Mouse (Mus musculus): Measurements from ENCODE around the gene Olfm1. TPM values are rescaled to one million over a fixed set of nuclear protein-coding genes. Genes with fewer than 3 reads are reported as not detected.

Olfm1 gene
- polyA plus RNA-seq, 1 experiment from 2014 or later: 21.6 TPM

GRCm38 (mm10) chr2:28173225-28174141, 19.3 kb upstream of the Olfm1 start:
- ATAC-seq (ENCODE audit: insufficient read depth, low FRiP score, low read depth): no peak
- 67% methylated on average over 11 of the region's 11 CpGs for WGBS
- no peaks in the 10 kb centered on the region for H3K27me3 ChIP-seq (replicated peaks)
- no peak overlapping the region for H3K4me3 ChIP-seq (replicated peaks)
- no peak overlapping the region for H3K4me2 ChIP-seq
- H3K9me3 ChIP-seq: no peaks in the 10 kb centered on the region
- H3K4me1 ChIP-seq: no peaks in the 10 kb centered on the region
- H3K9ac ChIP-seq: no peak overlapping the region
- no peak overlapping the region for H3K27ac ChIP-seq
- no peaks in the 10 kb centered on the region for H3K36me3 ChIP-seq

GRCm38 (mm10) chr2:28174441-28174840, 18.4 kb upstream of the Olfm1 start:
- ATAC-seq (ENCODE audit: insufficient read depth, low FRiP score, low read depth): no peak
- no peaks in the 10 kb centered on the region for H3K4me1 ChIP-seq
- WGBS: 62% methylated on average over 3 of the region's 3 CpGs

GRCm38 (mm10) chr2:28178600-28178999, 14.2 kb upstream of the Olfm1 start:
- Histone ChIP-seq H3K4me2 (no peak overlapping the region), H3K9me3 (no peaks in the 10 kb centered on the region), H3K27ac (no peak overlapping the region), H3K4me1 (no peaks in the 10 kb centered on the region), H3K4me3 (replicated peaks) (no peak overlapping the region), H3K27me3 (replicated peaks) (no peaks in the 10 kb centered on the region), H3K9ac (no peak overlapping the region), H3K36me3 (no peaks in the 10 kb centered on the region)
- 63% methylated on average over 6 of the region's 6 CpGs for WGBS
- ATAC-seq (ENCODE audit: insufficient read depth, low FRiP score, low read depth): no peak

More at GRCm38 (mm10) chr2:28174441-28174840, 18.4 kb upstream of the Olfm1 start:
- H3K9ac ChIP-seq: no peak overlapping the region
- no peaks in the 10 kb centered on the region for H3K36me3 ChIP-seq
- no peaks in the 10 kb centered on the region for H3K9me3 ChIP-seq
- H3K27ac ChIP-seq: no peak overlapping the region
- H3K27me3 ChIP-seq (replicated peaks): no peaks in the 10 kb centered on the region
- H3K4me3 ChIP-seq (replicated peaks): no peak overlapping the region
- no peak overlapping the region for H3K4me2 ChIP-seq

DNA sequence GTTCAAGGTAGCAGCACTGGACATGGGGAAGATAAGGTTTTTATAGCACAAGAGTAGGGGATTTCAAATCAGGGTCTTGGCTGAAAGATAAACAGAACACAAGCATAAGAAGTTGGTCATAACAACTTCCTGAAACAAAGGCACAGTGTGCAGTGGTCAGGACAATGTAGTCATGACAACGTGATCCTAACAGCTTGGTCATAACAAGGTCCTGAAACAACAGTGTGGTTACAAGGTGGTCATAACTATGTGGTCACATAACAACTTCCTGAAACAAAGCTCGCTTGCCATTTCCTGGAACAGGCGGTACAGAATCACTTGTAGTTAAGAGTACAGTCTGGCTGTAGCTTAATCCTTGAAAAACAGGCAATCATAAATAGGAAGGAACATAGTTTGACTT, 12.7 kb upstream of the Olfm1 start:
- no peaks in the 10 kb centered on the region for H3K4me1 ChIP-seq
- no peak for ATAC-seq (ENCODE audit: insufficient read depth, low FRiP score, low read depth)
- H3K27ac ChIP-seq: no peak overlapping the region
- no peaks in the 10 kb centered on the region for H3K9me3 ChIP-seq
- no peaks in the 10 kb centered on the region for H3K36me3 ChIP-seq
- H3K4me3 ChIP-seq (replicated peaks): no peak overlapping the region
- no peak overlapping the region for H3K4me2 ChIP-seq
- WGBS: 79% methylated on average over 3 of the region's 3 CpGs
- no peaks in the 10 kb centered on the region for H3K27me3 ChIP-seq (replicated peaks)
- H3K9ac ChIP-seq: no peak overlapping the region

GRCm38 (mm10) chr2:28188398-28188944, 4.3 kb upstream of the Olfm1 start:
- H3K4me2 ChIP-seq: no peak overlapping the region
- ATAC-seq (ENCODE audit: insufficient read depth, low FRiP score, low read depth): no peak
- no peaks in the 10 kb centered on the region for H3K36me3 ChIP-seq
- H3K27me3 ChIP-seq (replicated peaks): peaks cover 15% of the 10 kb centered on the region
- 0 out of 2 replicates have a peak, but pooled peaks cover 1% of the 10 kb centered on the region for H3K4me1 ChIP-seq
- no peak overlapping the region for H3K4me3 ChIP-seq (replicated peaks)
- 37% methylated on average over 8 of the region's 8 CpGs for WGBS
- no peak overlapping the region for H3K27ac ChIP-seq
- H3K9me3 ChIP-seq: no peaks in the 10 kb centered on the region
- no peak overlapping the region for H3K9ac ChIP-seq

GRCm38 (mm10) chr2:28193690-28194087, 897 bp downstream of the Olfm1 start:
- ATAC-seq (ENCODE audit: insufficient read depth, low FRiP score, low read depth): no peak

DNA sequence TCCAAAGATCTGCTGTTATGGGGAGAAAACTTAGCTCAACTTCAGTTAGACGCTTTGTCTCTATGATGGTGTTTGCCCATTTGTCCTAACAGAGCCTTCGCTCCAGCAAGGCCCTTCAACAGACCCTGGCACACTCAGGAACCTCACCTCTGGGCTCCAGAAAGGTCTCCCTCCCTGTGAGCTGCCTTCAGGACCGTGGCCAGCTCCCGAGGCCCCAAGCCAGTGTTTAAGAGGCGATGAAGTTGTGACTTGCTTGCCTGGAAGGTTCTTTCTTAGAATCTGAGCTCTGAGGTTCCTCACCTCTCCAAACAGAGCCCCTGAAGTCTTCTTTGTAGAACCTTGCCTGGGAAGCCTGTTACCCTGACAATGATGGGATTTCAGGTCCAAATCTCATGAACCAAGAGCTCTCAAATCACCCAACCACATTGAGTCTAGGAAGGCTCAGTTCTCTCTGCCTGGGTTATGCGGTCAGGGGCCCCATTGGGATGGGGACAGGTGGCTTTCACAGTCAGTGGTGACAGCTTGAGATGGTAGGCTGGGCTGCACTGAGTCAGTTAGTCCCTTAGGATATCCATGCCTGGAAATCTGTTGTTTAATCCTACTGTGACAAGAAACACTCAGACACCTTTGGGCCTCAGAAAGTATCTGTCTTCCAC, 2.3 kb downstream of the Olfm1 start:
- peaks cover 26% of the 10 kb centered on the region for H3K27me3 ChIP-seq (replicated peaks)
- ATAC-seq (ENCODE audit: insufficient read depth, low FRiP score, low read depth): no peak
- H3K4me1 ChIP-seq: peaks cover 7% of the 10 kb centered on the region; the same call in 1 of the 2 replicates
- 29% methylated on average over 6 of the region's 6 CpGs for WGBS
- no peak overlapping the region for H3K4me3 ChIP-seq (replicated peaks)
- H3K27ac ChIP-seq: no peak overlapping the region
- no peaks in the 10 kb centered on the region for H3K36me3 ChIP-seq
- H3K9me3 ChIP-seq: no peaks in the 10 kb centered on the region
- no peak overlapping the region for H3K9ac ChIP-seq
- no peak overlapping the region for H3K4me2 ChIP-seq

More at GRCm38 (mm10) chr2:28193690-28194087, 897 bp downstream of the Olfm1 start:
- no peaks in the 10 kb centered on the region for H3K9me3 ChIP-seq
- H3K27ac ChIP-seq: no peak overlapping the region
- no peaks in the 10 kb centered on the region for H3K36me3 ChIP-seq
- peak overlapping the region; percentile 85 for H3K4me2 ChIP-seq
- peaks cover 7% of the 10 kb centered on the region; the same call in 1 of the 2 replicates for H3K4me1 ChIP-seq
- peak overlapping the region; percentile 59 for H3K4me3 ChIP-seq (replicated peaks)
- H3K27me3 ChIP-seq (replicated peaks): peaks cover 26% of the 10 kb centered on the region
- no peak overlapping the region for H3K9ac ChIP-seq
- 31% methylated on average over 12 of the region's 12 CpGs for WGBS

- H3K4me3 ChIP-seq (replicated peaks): no peak overlapping the region
- no peak overlapping the region for H3K9ac ChIP-seq
- no peak overlapping the region for H3K4me2 ChIP-seq
- ATAC-seq (ENCODE audit: insufficient read depth, low FRiP score, low read depth): no peak
- peaks cover 26% of the 10 kb centered on the region for H3K27me3 ChIP-seq (replicated peaks)
- no peak overlapping the region for H3K27ac ChIP-seq
- H3K36me3 ChIP-seq: no peaks in the 10 kb centered on the region
- WGBS: 63% methylated on average over 8 of the region's 8 CpGs
- peaks cover 7% of the 10 kb centered on the region; the same call in 1 of the 2 replicates for H3K4me1 ChIP-seq
- H3K9me3 ChIP-seq: no peaks in the 10 kb centered on the region
Measured at GRCm38 (mm10) chr2:28195726-28196125, 2.9 kb downstream of the Olfm1 start.

- H3K9ac ChIP-seq: no peak overlapping the region
- no peak overlapping the region for H3K4me3 ChIP-seq (replicated peaks)
- peaks cover 16% of the 10 kb centered on the region for H3K4me1 ChIP-seq
- H3K9me3 ChIP-seq: no peaks in the 10 kb centered on the region
- H3K4me2 ChIP-seq: no peak overlapping the region
- H3K27ac ChIP-seq: no peak overlapping the region
- ATAC-seq (ENCODE audit: insufficient read depth, low FRiP score, low read depth): no peak
- peaks cover 7% of the 10 kb centered on the region; the same call in 1 of the 2 replicates for H3K27me3 ChIP-seq (replicated peaks)
- WGBS: 62% methylated on average over 3 of the region's 3 CpGs
- no peaks in the 10 kb centered on the region for H3K36me3 ChIP-seq
Measured at GRCm38 (mm10) chr2:28201441-28201841, 8.6 kb downstream of the Olfm1 start.

DNA sequence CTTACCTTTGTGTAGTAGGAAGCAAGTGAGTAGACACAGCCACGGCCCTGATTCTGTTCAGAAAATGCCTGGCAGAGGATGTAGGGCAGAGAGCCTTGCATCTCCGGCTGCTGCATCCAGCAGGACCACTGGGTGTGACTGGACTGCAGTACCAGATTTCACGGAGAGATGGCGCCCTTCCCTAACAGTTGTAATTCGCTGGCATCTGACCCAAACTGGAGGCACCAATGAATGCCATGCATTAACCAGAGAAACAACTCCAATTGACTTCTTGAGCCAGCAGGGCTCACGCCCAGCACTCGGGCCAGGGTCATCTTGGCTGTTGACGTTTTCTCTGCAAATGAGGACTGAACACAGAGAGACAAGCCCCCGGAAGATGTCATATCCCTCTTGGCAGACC, 11.4 kb downstream of the Olfm1 start:
- no peak for ATAC-seq (ENCODE audit: insufficient read depth, low FRiP score, low read depth)
- peaks cover 19% of the 10 kb centered on the region for H3K4me1 ChIP-seq
- H3K4me2 ChIP-seq: no peak overlapping the region
- no peaks in the 10 kb centered on the region for H3K9me3 ChIP-seq
- H3K36me3 ChIP-seq: no peaks in the 10 kb centered on the region
- H3K27ac ChIP-seq: peak overlapping the region; percentile 19; the same call in 1 of the 2 replicates
- no peak overlapping the region for H3K4me3 ChIP-seq (replicated peaks)
- H3K27me3 ChIP-seq (replicated peaks): peaks cover 11% of the 10 kb centered on the region; the same call in 1 of the 2 replicates
- 7% methylated on average over 9 of the region's 9 CpGs for WGBS
- no peak overlapping the region for H3K9ac ChIP-seq

GRCm38 (mm10) chr2:28204677-28205466, 12.1 kb downstream of the Olfm1 start:
- peak overlapping the region; percentile 19; the same call in 1 of the 2 replicates for H3K27ac ChIP-seq
- H3K36me3 ChIP-seq: no peaks in the 10 kb centered on the region
- no peaks in the 10 kb centered on the region for H3K9me3 ChIP-seq
- H3K27me3 ChIP-seq (replicated peaks): peaks cover 11% of the 10 kb centered on the region; the same call in 1 of the 2 replicates
- 18% methylated on average over 18 of the region's 19 CpGs for WGBS
- peak overlapping the region; percentile 99 for H3K4me2 ChIP-seq
- H3K4me1 ChIP-seq: peaks cover 19% of the 10 kb centered on the region
- H3K9ac ChIP-seq: no peak overlapping the region
- H3K4me3 ChIP-seq (replicated peaks): peak overlapping the region; percentile 55; the same call in 1 of the 2 replicates
- no peak for ATAC-seq (ENCODE audit: insufficient read depth, low FRiP score, low read depth)

Measured in stomach, embryonic 15.5 days (tissue).